Mouse (Mus musculus) megakaryocyte, embryonic 14.5 days (primary cell): ENCODE measurements around the gene Zfp871. TPM values are rescaled to one million over a fixed set of nuclear protein-coding genes. Genes with fewer than 3 reads are reported as not detected.
A peak's percentile ranks its signal among the peaks of the same experiment; 100 is the strongest.

Experiments
- H3K27me3 ChIP-seq: replicated peaks from 2 replicates; pipeline ENCODE3; 2012; ENCODE audit warnings: inconsistent platforms
- H3K36me3 ChIP-seq: replicated peaks from 2 replicates; pipeline ENCODE3; 2012; ENCODE audit warnings: low read length, inconsistent platforms, mixed read lengths
- H3K4me1 ChIP-seq: 2 replicates; pipeline ENCODE4 v1.6.1; 2012; ENCODE audit warnings: inconsistent platforms
- H3K4me3 ChIP-seq: replicated peaks from 2 replicates; pipeline ENCODE3; 2012; ENCODE audit warnings: moderate library complexity, mild to moderate bottlenecking, inconsistent platforms
- H3K9me3 ChIP-seq: 2 replicates; pipeline ENCODE4 v1.6.1; 2012; ENCODE audit warnings: inconsistent platforms
- FLI1 ChIP-seq: IDR thresholded peaks from 2 replicates; pipeline ENCODE4 v1.6.1; 2012; ENCODE audit warnings: low read length, inconsistent platforms, mixed read lengths
- GATA1 ChIP-seq: IDR thresholded peaks from 3 replicates; pipeline ENCODE4 v1.6.1; 2012; ENCODE audit warnings: mixed read lengths, low read length, inconsistent platforms, borderline replicate concordance
- polyA plus RNA-seq: library from polyadenylated mRNA; stranded (reverse); fragments of >175 nt; gene quantifications from 2 replicates; pipeline ENCODE4 v1.2.3, GENCODE M21; 2012; ENCODE audit warnings: low replicate concordance; ENCODE audit not compliant: insufficient read depth

The Zfp871 gene
- polyA plus RNA-seq: 0.16 TPM in 1 of 2 replicates, not detected in the other

- Histone ChIP-seq H3K27me3 (peaks cover 3% of the 10 kb centered on the region), H3K36me3 (peaks cover 31% of the 10 kb centered on the region), H3K4me3 (peak within 1 kb of the TSS; percentile 95), H3K9me3 (no peaks in the 10 kb centered on the region), H3K4me1 (peaks cover 36% of the 10 kb centered on the region)
- TF ChIP-seq FLI1 (no peak), GATA1 (no peak)
Measured at GRCm38 (mm10) chr17:32788094-32788559, at the start of gene Zfp871. Zfp871 (minus strand) TSS chr17:32788287.

- peak overlapping the region; percentile 96 for H3K4me3 ChIP-seq
- H3K4me1 ChIP-seq: peaks cover 19% of the 10 kb centered on the region
- H3K36me3 ChIP-seq: peaks cover 12% of the 10 kb centered on the region
- no peaks in the 10 kb centered on the region for H3K27me3 ChIP-seq
- no peak for TF ChIP-seq FLI1
- TF ChIP-seq GATA1: no peak
- H3K9me3 ChIP-seq: no peaks in the 10 kb centered on the region
Measured at GRCm38 (mm10) chr17:32830418-32830782, 42.3 kb upstream of the Zfp871 start.

GRCm38 (mm10) chr17:32829540-32830417, 41.7 kb upstream of the Zfp871 start, which contains the start of gene Zfp799:
Zfp799 (minus strand) TSS chr17:32830261.
- Histone ChIP-seq H3K4me3 (peak within 1 kb of the TSS; percentile 96), H3K4me1 (peaks cover 19% of the 10 kb centered on the region), H3K9me3 (no peaks in the 10 kb centered on the region), H3K27me3 (no peaks in the 10 kb centered on the region), H3K36me3 (peaks cover 18% of the 10 kb centered on the region)
- no peak for TF ChIP-seq FLI1
- TF ChIP-seq GATA1: no peak

GRCm38 (mm10) chr17:32816074-32816784, 28.1 kb upstream of the Zfp871 start:
- no peak overlapping the region for H3K4me3 ChIP-seq
- peaks cover 3% of the 10 kb centered on the region; the same call in 1 of the 2 replicates for H3K9me3 ChIP-seq
- TF ChIP-seq FLI1 (no peak), GATA1 (no peak)
- H3K36me3 ChIP-seq: peaks cover 50% of the 10 kb centered on the region
- no peaks in the 10 kb centered on the region for H3K27me3 ChIP-seq
- no peaks in the 10 kb centered on the region; the same call in 1 of the 2 replicates for H3K4me1 ChIP-seq

- 0 out of 2 replicates have a peak, but pooled peaks cover 2% of the 10 kb centered on the region for H3K9me3 ChIP-seq
- peaks cover 29% of the 10 kb centered on the region for H3K36me3 ChIP-seq
- no peak overlapping the region for H3K4me3 ChIP-seq
- peaks cover 4% of the 10 kb centered on the region for H3K4me1 ChIP-seq
- TF ChIP-seq FLI1 (no peak), GATA1 (no peak)
- peaks cover 11% of the 10 kb centered on the region for H3K27me3 ChIP-seq
Measured at GRCm38 (mm10) chr17:32814136-32814535, 26.0 kb upstream of the Zfp871 start.

GRCm38 (mm10) chr17:32810648-32811047, 22.6 kb upstream of the Zfp871 start:
- Histone ChIP-seq H3K36me3 (peaks cover 5% of the 10 kb centered on the region), H3K4me3 (no peak overlapping the region), H3K27me3 (peaks cover 21% of the 10 kb centered on the region), H3K4me1 (peaks cover 4% of the 10 kb centered on the region), H3K9me3 (0 out of 2 replicates have a peak, but pooled peaks cover 2% of the 10 kb centered on the region)
- no peak for TF ChIP-seq GATA1
- no peak for TF ChIP-seq FLI1

GRCm38 (mm10) chr17:32809544-32810374, 21.7 kb upstream of the Zfp871 start, which contains the start of gene Zfp811:
Zfp811 (minus strand) TSS chr17:32809931.
- 0 out of 2 replicates have a peak, but pooled peaks cover 2% of the 10 kb centered on the region for H3K9me3 ChIP-seq
- TF ChIP-seq GATA1 (no peak), FLI1 (no peak)
- peaks cover 4% of the 10 kb centered on the region for H3K36me3 ChIP-seq
- H3K4me1 ChIP-seq: peaks cover 4% of the 10 kb centered on the region
- peaks cover 21% of the 10 kb centered on the region for H3K27me3 ChIP-seq
- H3K4me3 ChIP-seq: peak within 1 kb of the TSS; percentile 42

GRCm38 (mm10) chr17:32808921-32809320, 20.8 kb upstream of the Zfp871 start:
- TF ChIP-seq FLI1 (no peak), GATA1 (no peak)
- peaks cover 4% of the 10 kb centered on the region for H3K4me1 ChIP-seq
- H3K27me3 ChIP-seq: peaks cover 22% of the 10 kb centered on the region
- peak overlapping the region; percentile 20 for H3K4me3 ChIP-seq
- no peaks in the 10 kb centered on the region for H3K36me3 ChIP-seq
- H3K9me3 ChIP-seq: 0 out of 2 replicates have a peak, but pooled peaks cover 2% of the 10 kb centered on the region

- no peaks in the 10 kb centered on the region for H3K9me3 ChIP-seq
- peaks cover 9% of the 10 kb centered on the region for H3K27me3 ChIP-seq
- H3K36me3 ChIP-seq: peaks cover 20% of the 10 kb centered on the region
- TF ChIP-seq GATA1: no peak
- TF ChIP-seq FLI1: no peak
- H3K4me1 ChIP-seq: peaks cover 27% of the 10 kb centered on the region
- H3K4me3 ChIP-seq: no peak overlapping the region
Measured at GRCm38 (mm10) chr17:32789244-32789643, 1.2 kb upstream of the Zfp871 start.
